Mouse (Mus musculus) heart, postnatal 0 days (tissue): ENCODE measurements around the gene Aurka.

Experiments used
- CTCF ChIP-seq: IDR thresholded peaks from 2 replicates; pipeline ENCODE4 v1.5.1; 2016; ENCODE audit warnings: antibody characterized with exemption, control low read depth, low read depth
- EP300 ChIP-seq: IDR thresholded peaks from 2 replicates; pipeline ENCODE4 v1.6.1; 2016; ENCODE audit warnings: antibody characterized with exemption, low read depth

GRCm38 (mm10) chr2:172345258-172345738 lies 25.0 kb downstream of the Aurka start, which contains the start of gene Fam210b:
- TF ChIP-seq CTCF (no peak), EP300 (no peak)
